Mouse (Mus musculus): ENCODE measurements around the gene Ccdc154.

DNA sequence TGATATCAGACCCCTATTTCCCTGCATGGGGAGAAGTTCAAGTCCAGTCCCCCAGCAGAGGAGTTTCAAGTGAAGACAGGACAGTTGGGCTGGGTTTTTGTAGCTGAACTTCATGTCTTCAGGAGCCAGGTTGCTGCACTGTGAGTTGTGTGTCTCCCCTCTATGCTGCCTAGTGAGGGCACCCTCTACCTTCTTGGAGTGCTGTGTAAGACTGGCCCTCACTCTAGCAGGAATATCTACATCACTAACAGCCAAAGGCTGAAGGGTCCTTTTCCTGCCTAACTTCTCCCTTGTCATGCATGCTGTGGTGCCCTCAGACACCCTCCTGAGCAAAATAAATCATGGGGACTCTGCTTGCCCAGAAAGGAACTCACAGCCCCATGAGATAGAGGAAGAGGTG lies 21.0 kb downstream of the Ccdc154 start:
- TF ChIP-seq TAL1 (IDR thresholded peaks at IDR 0.05; ENCODE audit: low read length) (no peak), GATA1 (IDR thresholded peaks at IDR 0.05; ENCODE audit: low read length) (no peak)
